Mouse (Mus musculus) central nervous system, embryonic 14 days (tissue): Measurements from ENCODE around the gene Serpinb3b. TPM values are rescaled to one million over a fixed set of nuclear protein-coding genes. Genes with fewer than 3 reads are reported as not detected.

Experiments
- polyA plus RNA-seq: library from polyadenylated mRNA; depleted of rRNA; stranded (reverse); fragments of >200 nt; gene quantifications from 2 replicates; pipeline ENCODE4 v1.2.3, GENCODE M21; 2012; rRNA removed

Gene Serpinb3b
- polyA plus RNA-seq, result 0.06 TPM in 1 of 2 replicates, not detected in the other

DNA sequence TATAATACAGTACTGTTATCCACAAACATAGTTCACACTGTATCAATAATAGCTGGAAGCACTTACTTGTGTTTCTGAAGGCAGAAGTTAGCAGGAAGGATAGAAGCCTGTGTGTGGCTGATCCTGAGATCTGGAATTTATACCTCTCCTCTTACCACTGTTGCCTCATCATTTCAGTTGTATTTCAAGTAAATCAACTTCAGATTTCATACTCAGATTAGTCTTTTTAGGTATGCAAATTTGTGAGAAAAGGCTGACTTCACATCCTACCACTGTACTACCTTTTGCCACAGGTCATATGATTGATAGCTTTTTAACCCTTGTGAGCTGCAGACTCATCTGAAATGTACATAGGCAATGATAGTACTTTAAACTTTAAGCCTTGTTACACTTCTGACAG is at the start of gene Serpinb3b, which contains the start of gene Serpinb3c:
Gene Serpinb3b, minus strand, starts transcription at position 101 of the 400 bp plus-strand sequence.
Gene Serpinb3c, minus strand, starts transcription at position 111 of the 400 bp plus-strand sequence.

Other genes starting within 250 kb of the Serpinb3b start
- 0.34 TPM in 1 of 2 replicates, not detected in the other for gene Serpinb3a, start 226.1 kb downstream of the Serpinb3b start, polyA plus RNA-seq
- gene Serpinb3d, start 194.9 kb downstream of the Serpinb3b start, polyA plus RNA-seq, result not detected in 2 replicates
- 0.21 TPM in 1 of 2 replicates, not detected in the other for gene Serpinb3c, start within 50 bp of the Serpinb3b start, polyA plus RNA-seq
- gene Serpinb11, start 82.8 kb upstream of the Serpinb3b start, polyA plus RNA-seq, result 0.08 TPM in 1 of 2 replicates, not detected in the other
- gene Serpinb7, start 121.3 kb upstream of the Serpinb3b start, polyA plus RNA-seq, result 0.04 and 0.26 TPM in 2 replicates
- 0.26 and 0.28 TPM in 2 replicates for gene Serpinb2, start 233.1 kb upstream of the Serpinb3b start, polyA plus RNA-seq